Mouse (Mus musculus) midbrain, postnatal 0 days (tissue): Measurements from ENCODE around the gene Cog1. TPM values are rescaled to one million over a fixed set of nuclear protein-coding genes. Genes with fewer than 3 reads are reported as not detected.
A peak's percentile ranks its signal among the peaks of the same experiment; 100 is the strongest.

Experiments used
- ATAC-seq: fragments of 200-750 bp; cut with Nextera tagmentation; 2 replicates; pipeline ENCODE4 v1.8.0; 2017; ENCODE audit warnings: moderate number of reproducible peaks, mild to moderate bottlenecking, moderate TSS enrichment, moderate library complexity; ENCODE audit not compliant: low FRiP score
- DNase-seq: peaks from one replicate; pipeline ENCODE4 v3.0.0-alpha.2; 2015; ENCODE audit warnings: low spot score
- H3K27ac ChIP-seq: fragments of 300-500 bp; sonication (generic); 2 replicates; pipeline ENCODE4 v1.5.1; 2014; ENCODE audit warnings: low read depth, mild to moderate bottlenecking, low read length, mixed read lengths
- H3K27me3 ChIP-seq: fragments of 300-500 bp; sonication (generic); 2 replicates; pipeline ENCODE4 v1.6.1; 2014; ENCODE audit warnings: low read length, control low read depth, mixed read lengths; ENCODE audit not compliant: insufficient read depth
- H3K36me3 ChIP-seq: fragments of 300-500 bp; sonication (generic); 2 replicates; pipeline ENCODE4 v1.6.1; 2014; ENCODE audit warnings: low read length, control low read depth, mixed read lengths; ENCODE audit not compliant: insufficient read depth
- H3K4me1 ChIP-seq: fragments of 300-500 bp; sonication (generic); 2 replicates; pipeline ENCODE4 v1.6.1; 2014; ENCODE audit warnings: mild to moderate bottlenecking, control low read depth, antibody characterized with exemption, low read length, mixed read lengths; ENCODE audit not compliant: insufficient read depth
- H3K4me2 ChIP-seq: fragments of 300-500 bp; sonication (generic); 2 replicates; pipeline ENCODE4 v1.6.1; 2014; ENCODE audit warnings: low read depth, mild to moderate bottlenecking, low read length, mixed read lengths; ENCODE audit not compliant: poor library complexity, severe bottlenecking
- H3K4me3 ChIP-seq: fragments of 300-500 bp; sonication (generic); 2 replicates; pipeline ENCODE4 v1.5.1; 2014; ENCODE audit warnings: low read depth, mild to moderate bottlenecking, low read length, moderate library complexity
- H3K9ac ChIP-seq: fragments of 300-500 bp; sonication (generic); replicated peaks from 2 replicates; pipeline ENCODE4 v1.6.1; 2014; ENCODE audit warnings: mild to moderate bottlenecking, low read length, moderate library complexity, mixed read lengths; ENCODE audit not compliant: poor library complexity, severe bottlenecking
- H3K9me3 ChIP-seq: fragments of 300-500 bp; sonication (generic); 2 replicates; pipeline ENCODE4 v1.6.1; 2016; ENCODE audit warnings: low read length, control low read depth
- CTCF ChIP-seq: IDR thresholded peaks from 2 replicates; pipeline ENCODE4 v1.5.1; 2016; ENCODE audit warnings: antibody characterized with exemption, mild to moderate bottlenecking
- WGBS: fragments of 180-500 bp; shearing (Covaris S2); extraction: QIAGEN DNeasy Blood & Tissue Kit; methylation state at CpG from one replicate; pipeline ENCODE4 v1.1.7; 2014; 5-methylcytosine and 5-hydroxymethylcytosine counted together
- polyA plus RNA-seq: library from polyadenylated mRNA; unstranded; fragments of >200 nt; fragmentation: Nextera tagmentation; extraction: Ambion mirVana; gene quantifications from 2 replicates; pipeline ENCODE4 v1.2.1, GENCODE M21; 2015
- total RNA-seq: library from RNA; depleted of rRNA; stranded (reverse); fragments of >200 nt; gene quantifications from 2 replicates; pipeline ENCODE4 v1.2.3, GENCODE M21; 2014

The Cog1 gene
- total and polyA plus RNA-seq, 2 experiments from 2014 or later = 28.3 to 55.8 TPM

- H3K9ac ChIP-seq = no peak overlapping the region
- H3K4me1 ChIP-seq = no peaks in the 10 kb centered on the region
- no peaks in the 10 kb centered on the region for H3K27me3 ChIP-seq
- H3K4me2 ChIP-seq = no peak overlapping the region
- no peak for ATAC-seq
- H3K36me3 ChIP-seq = peaks cover 21% of the 10 kb centered on the region
- no peak for DNase-seq
- H3K9me3 ChIP-seq = no peaks in the 10 kb centered on the region
- WGBS = 71% methylated on average over 12 of the region's 12 CpGs
- TF ChIP-seq CTCF = no peak
- H3K27ac ChIP-seq = no peak overlapping the region
- H3K4me3 ChIP-seq = no peak overlapping the region
These were observed 49.1 kb downstream of the Cog1 start for GRCm38 (mm10) chr11:113698013-113698545.

DNA sequence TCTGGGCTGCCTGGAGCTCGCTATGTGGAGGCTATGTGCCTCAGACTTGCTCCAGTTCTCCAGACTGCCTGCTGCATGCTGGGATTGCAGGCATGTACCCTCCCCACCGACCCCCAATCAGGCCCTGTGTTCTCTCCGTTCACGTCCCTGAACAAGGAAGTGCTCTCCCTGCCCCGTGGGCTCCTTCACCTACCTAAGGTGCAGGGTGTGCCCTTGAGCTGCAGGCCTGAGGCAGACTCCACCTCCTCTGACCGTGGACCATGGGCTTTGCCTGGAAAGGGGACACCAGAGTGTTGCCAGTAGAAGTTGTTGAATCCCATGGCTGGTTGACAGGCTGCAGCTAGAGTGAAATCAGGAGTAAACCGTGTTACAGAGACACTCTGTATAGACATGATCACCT lies 50.7 kb downstream of the Cog1 start:
- Histone ChIP-seq H3K27me3 (no peaks in the 10 kb centered on the region), H3K9me3 (no peaks in the 10 kb centered on the region), H3K36me3 (peaks cover 10% of the 10 kb centered on the region; the same call in 1 of the 2 replicates), H3K4me1 (no peaks in the 10 kb centered on the region), H3K4me3 (no peak overlapping the region), H3K27ac (no peak overlapping the region), H3K9ac (no peak overlapping the region), H3K4me2 (no peak overlapping the region)
- ATAC-seq (no peak), DNase-seq (no peak)
- 87% methylated on average over 7 of the region's 7 CpGs for WGBS
- no peak for TF ChIP-seq CTCF

- DNase-seq (peak; percentile 77), ATAC-seq (peak; percentile 62; the same call in 1 of the 2 replicates)
- Histone ChIP-seq H3K4me1 (no peaks in the 10 kb centered on the region), H3K27ac (no peak overlapping the region), H3K4me3 (no peak overlapping the region), H3K4me2 (no peak overlapping the region), H3K9ac (no peak overlapping the region), H3K36me3 (no peaks in the 10 kb centered on the region), H3K27me3 (no peaks in the 10 kb centered on the region), H3K9me3 (no peaks in the 10 kb centered on the region)
- WGBS = 31% methylated on average over 5 of the region's 5 CpGs
- TF ChIP-seq CTCF = peak; percentile 100
These were observed 54.8 kb downstream of the Cog1 start for GRCm38 (mm10) chr11:113703758-113704157.

DNA sequence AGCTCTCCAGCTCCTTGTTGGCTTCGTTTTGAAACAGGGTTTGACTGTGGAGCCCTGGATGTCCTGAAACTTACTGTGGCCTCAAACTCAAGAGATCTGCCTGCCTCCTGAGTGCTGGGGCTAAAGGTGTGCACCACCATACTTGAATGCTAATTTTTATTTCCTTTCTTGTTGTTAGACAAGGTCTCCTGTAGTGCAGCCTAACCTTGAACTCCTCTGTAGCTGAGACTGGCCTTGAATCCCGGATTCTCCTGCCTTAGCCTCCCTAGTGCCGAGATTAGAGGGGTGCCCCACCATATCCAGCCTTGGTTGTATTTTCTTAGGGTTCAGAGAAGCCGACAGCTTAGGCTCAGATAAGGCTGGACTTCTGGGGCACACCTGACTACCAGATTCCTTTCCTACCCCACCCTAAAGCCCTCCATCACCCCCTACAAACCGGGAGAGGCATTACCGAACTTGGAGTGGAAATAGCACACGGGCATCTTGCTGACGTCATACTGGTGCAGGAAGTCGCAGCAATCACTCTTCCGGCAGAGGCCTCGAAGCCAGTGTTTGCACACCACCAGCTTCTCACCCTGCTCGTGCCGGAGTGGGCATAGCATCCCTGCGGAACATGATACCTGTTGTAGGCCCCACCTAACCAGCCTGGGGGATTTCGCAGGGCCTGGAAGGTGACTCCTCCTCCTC lies 57.1 kb downstream of the Cog1 start:
- Histone ChIP-seq H3K27me3 (no peaks in the 10 kb centered on the region), H3K4me2 (no peak overlapping the region), H3K9me3 (no peaks in the 10 kb centered on the region), H3K4me3 (no peak overlapping the region), H3K4me1 (peaks cover 3% of the 10 kb centered on the region), H3K27ac (no peak overlapping the region), H3K9ac (no peak overlapping the region), H3K36me3 (no peaks in the 10 kb centered on the region)
- 89% methylated on average over 15 of the region's 15 CpGs for WGBS
- no peak for TF ChIP-seq CTCF
- no peak for ATAC-seq
- no peak for DNase-seq

DNA sequence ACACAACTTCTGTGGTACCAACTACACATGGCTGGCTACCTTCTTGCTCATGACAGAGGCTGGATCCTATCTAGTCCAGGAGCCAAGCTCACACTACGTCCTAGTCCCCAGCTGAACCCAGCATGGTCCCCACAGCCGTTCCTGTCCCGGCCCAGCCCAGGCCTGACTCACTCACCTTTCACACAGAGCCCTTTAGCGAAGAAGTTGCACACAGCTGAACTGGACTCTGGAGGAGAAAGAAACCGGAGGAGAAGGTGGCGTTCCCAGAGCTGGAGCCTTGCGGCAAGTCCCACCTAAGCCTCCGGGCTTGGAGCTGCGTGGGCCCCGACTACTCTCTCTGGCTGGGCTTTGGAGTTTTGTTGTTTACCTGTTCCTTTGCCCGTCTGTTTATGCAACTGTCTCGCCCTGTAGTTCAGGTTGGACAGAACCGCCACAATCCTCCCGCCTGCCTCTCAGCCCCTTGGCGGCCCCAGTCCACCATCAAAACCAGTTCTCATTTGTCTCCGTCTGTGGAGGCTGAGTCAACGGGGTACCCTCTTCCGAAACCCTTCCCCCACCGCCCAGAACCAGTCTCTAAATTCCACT lies 59.8 kb downstream of the Cog1 start:
- Histone ChIP-seq H3K9ac (no peak overlapping the region), H3K4me3 (no peak overlapping the region), H3K4me1 (peaks cover 3% of the 10 kb centered on the region), H3K27ac (no peak overlapping the region), H3K9me3 (no peaks in the 10 kb centered on the region), H3K36me3 (no peaks in the 10 kb centered on the region), H3K4me2 (no peak overlapping the region), H3K27me3 (no peaks in the 10 kb centered on the region)
- no peak for TF ChIP-seq CTCF
- 67% methylated on average over 19 of the region's 19 CpGs for WGBS
- ATAC-seq (no peak), DNase-seq (no peak)

DNA sequence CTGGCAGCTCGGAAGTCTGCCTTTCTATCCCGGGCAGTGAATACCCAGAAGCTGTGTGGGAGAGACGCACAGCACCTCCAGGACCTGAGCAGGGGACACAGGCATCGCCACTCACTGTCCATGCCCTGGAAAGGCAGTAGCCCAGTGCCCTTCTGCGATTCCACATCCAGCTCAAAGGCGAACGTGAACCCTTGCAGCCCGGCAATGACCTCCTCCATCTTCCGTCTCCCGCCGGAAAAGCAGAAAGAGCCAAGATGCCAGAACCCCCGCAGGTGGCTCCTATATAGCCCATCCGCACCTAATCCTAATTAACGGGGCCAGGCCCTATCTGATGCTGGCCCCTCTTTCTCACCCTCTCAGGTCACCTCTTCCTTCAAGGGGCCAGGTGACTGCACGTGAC lies 60.3 kb downstream of the Cog1 start:
- TF ChIP-seq CTCF = no peak
- H3K9ac ChIP-seq = no peak overlapping the region
- ATAC-seq = no peak

More for the DNA sequence above, 60.3 kb downstream of the Cog1 start:
- Histone ChIP-seq H3K27me3 (no peaks in the 10 kb centered on the region), H3K36me3 (no peaks in the 10 kb centered on the region), H3K4me2 (no peak overlapping the region), H3K27ac (no peak overlapping the region), H3K4me1 (peaks cover 3% of the 10 kb centered on the region), H3K9me3 (no peaks in the 10 kb centered on the region), H3K4me3 (no peak overlapping the region)
- WGBS = 34% methylated on average over 15 of the region's 15 CpGs
- DNase-seq = no peak
